Mouse (Mus musculus) heart, embryonic 13.5 days (tissue): ENCODE results near the gene Get4. TPM values are rescaled to one million over a fixed set of nuclear protein-coding genes. Genes with fewer than 3 reads are reported as not detected.
A peak's percentile ranks its signal among the peaks of the same experiment; 100 is the strongest.

Source experiments
- ATAC-seq: fragments of 200-750 bp; cut with Nextera tagmentation; 2 replicates; pipeline ENCODE4 v1.8.0; 2017; ENCODE audit warnings: moderate TSS enrichment; ENCODE audit not compliant: insufficient number of reproducible peaks, low FRiP score, low TSS enrichment; ENCODE audit errors: extremely low read depth
- H3K27ac ChIP-seq: fragments of 300-500 bp; sonication (generic); replicated peaks from 2 replicates; pipeline ENCODE4 v1.5.1; 2015; ENCODE audit warnings: moderate library complexity, mild to moderate bottlenecking, inconsistent platforms
- H3K27me3 ChIP-seq: fragments of 300-500 bp; sonication (generic); replicated peaks from 2 replicates; pipeline ENCODE4 v1.6.1; 2015; ENCODE audit warnings: mild to moderate bottlenecking, inconsistent platforms
- H3K36me3 ChIP-seq: fragments of 300-500 bp; sonication (generic); 2 replicates; pipeline ENCODE4 v1.6.1; 2015; ENCODE audit warnings: mild to moderate bottlenecking, inconsistent platforms
- H3K4me1 ChIP-seq: fragments of 300-500 bp; sonication (generic); 2 replicates; pipeline ENCODE4 v1.6.1; 2015; ENCODE audit warnings: inconsistent platforms
- H3K4me2 ChIP-seq: fragments of 300-500 bp; sonication (generic); 2 replicates; pipeline ENCODE4 v1.6.1; 2015; ENCODE audit warnings: inconsistent platforms, mild to moderate bottlenecking, moderate library complexity
- H3K4me3 ChIP-seq: fragments of 300-500 bp; sonication (generic); 2 replicates; pipeline ENCODE4 v1.5.1; 2015; ENCODE audit warnings: moderate library complexity, mild to moderate bottlenecking, inconsistent platforms
- H3K9ac ChIP-seq: fragments of 300-500 bp; sonication (generic); 2 replicates; pipeline ENCODE4 v1.6.1; 2015; ENCODE audit warnings: inconsistent platforms, mild to moderate bottlenecking, moderate library complexity
- H3K9me3 ChIP-seq: fragments of 300-500 bp; sonication (generic); 2 replicates; pipeline ENCODE4 v1.6.1; 2016; ENCODE audit warnings: inconsistent platforms
- WGBS: fragments of 180-500 bp; shearing (Covaris S2); methylation state at CpG from one replicate; pipeline ENCODE4 v1.1.7; 2015; ENCODE audit warnings: mixed read lengths; 5-methylcytosine and 5-hydroxymethylcytosine counted together
- polyA plus RNA-seq: library from polyadenylated mRNA; unstranded; fragments of >200 nt; fragmentation: Nextera tagmentation; extraction: Ambion mirVana; gene quantifications from 2 replicates; pipeline ENCODE4 v1.2.1, GENCODE M21; 2015

Gene Get4
- polyA plus RNA-seq, 1 experiment from 2014 or later: 127 TPM

- Histone ChIP-seq H3K4me1 (peaks cover 76% of the 10 kb centered on the region), H3K27ac (peak overlapping the region; percentile 86), H3K9ac (peak overlapping the region; percentile 21; the same call in 1 of the 2 replicates), H3K27me3 (no peaks in the 10 kb centered on the region), H3K36me3 (peaks cover 45% of the 10 kb centered on the region), H3K9me3 (no peaks in the 10 kb centered on the region), H3K4me3 (no peak overlapping the region), H3K4me2 (peak overlapping the region; percentile 25)
- 78% methylated on average over 8 of the region's 8 CpGs for WGBS
- no peak for ATAC-seq
Observed at GRCm38 (mm10) chr5:139258371-139259035, 6.4 kb downstream of the Get4 start.

- H3K9ac ChIP-seq: 0 out of 2 replicates have a peak overlapping the region, but pooled peaks have one; percentile 8
- H3K27ac ChIP-seq: peak overlapping the region; percentile 86
- H3K36me3 ChIP-seq: peaks cover 56% of the 10 kb centered on the region
- H3K4me1 ChIP-seq: peaks cover 62% of the 10 kb centered on the region
- no peak for ATAC-seq
- no peaks in the 10 kb centered on the region for H3K27me3 ChIP-seq
- no peak overlapping the region for H3K4me2 ChIP-seq
- H3K9me3 ChIP-seq: no peaks in the 10 kb centered on the region
- WGBS: 49% methylated on average over 5 of the region's 5 CpGs
- no peak overlapping the region for H3K4me3 ChIP-seq
Observed at GRCm38 (mm10) chr5:139259853-139260252, 7.7 kb downstream of the Get4 start.

GRCm38 (mm10) chr5:139261403-139261802 is 9.3 kb downstream of the Get4 start:
- Histone ChIP-seq H3K36me3 (peaks cover 67% of the 10 kb centered on the region), H3K4me1 (peaks cover 47% of the 10 kb centered on the region), H3K27ac (no peak overlapping the region), H3K27me3 (no peaks in the 10 kb centered on the region), H3K9me3 (no peaks in the 10 kb centered on the region), H3K4me2 (no peak overlapping the region), H3K9ac (no peak overlapping the region), H3K4me3 (no peak overlapping the region)
- WGBS: 88% methylated on average over 4 of the region's 4 CpGs
- no peak for ATAC-seq

DNA sequence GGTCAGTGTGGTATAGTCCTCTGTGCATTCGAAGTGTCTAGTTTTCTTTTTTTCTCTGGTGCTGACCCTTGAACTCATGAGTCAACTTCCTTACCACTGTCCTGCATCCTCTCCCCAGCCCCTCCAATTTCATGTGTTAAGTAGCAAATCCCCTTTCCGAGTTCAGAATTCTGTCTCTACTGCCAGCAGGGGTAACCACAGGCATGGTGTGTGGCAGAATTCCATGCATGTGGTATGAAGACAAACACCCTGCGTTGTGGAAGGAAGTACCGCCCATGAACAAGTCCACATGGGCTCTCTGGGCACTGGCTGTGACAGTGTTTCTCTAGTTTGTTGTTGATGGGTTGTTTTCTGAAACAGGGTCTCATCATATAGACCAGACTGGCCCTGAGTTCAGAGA is 15.5 kb downstream of the Get4 start:
- Histone ChIP-seq H3K36me3 (peaks cover 69% of the 10 kb centered on the region), H3K4me3 (no peak overlapping the region), H3K27me3 (no peaks in the 10 kb centered on the region), H3K9ac (no peak overlapping the region), H3K9me3 (no peaks in the 10 kb centered on the region), H3K27ac (no peak overlapping the region), H3K4me1 (peaks cover 20% of the 10 kb centered on the region), H3K4me2 (no peak overlapping the region)
- ATAC-seq: no peak
- WGBS: 81% methylated on average over 4 of the region's 4 CpGs

DNA sequence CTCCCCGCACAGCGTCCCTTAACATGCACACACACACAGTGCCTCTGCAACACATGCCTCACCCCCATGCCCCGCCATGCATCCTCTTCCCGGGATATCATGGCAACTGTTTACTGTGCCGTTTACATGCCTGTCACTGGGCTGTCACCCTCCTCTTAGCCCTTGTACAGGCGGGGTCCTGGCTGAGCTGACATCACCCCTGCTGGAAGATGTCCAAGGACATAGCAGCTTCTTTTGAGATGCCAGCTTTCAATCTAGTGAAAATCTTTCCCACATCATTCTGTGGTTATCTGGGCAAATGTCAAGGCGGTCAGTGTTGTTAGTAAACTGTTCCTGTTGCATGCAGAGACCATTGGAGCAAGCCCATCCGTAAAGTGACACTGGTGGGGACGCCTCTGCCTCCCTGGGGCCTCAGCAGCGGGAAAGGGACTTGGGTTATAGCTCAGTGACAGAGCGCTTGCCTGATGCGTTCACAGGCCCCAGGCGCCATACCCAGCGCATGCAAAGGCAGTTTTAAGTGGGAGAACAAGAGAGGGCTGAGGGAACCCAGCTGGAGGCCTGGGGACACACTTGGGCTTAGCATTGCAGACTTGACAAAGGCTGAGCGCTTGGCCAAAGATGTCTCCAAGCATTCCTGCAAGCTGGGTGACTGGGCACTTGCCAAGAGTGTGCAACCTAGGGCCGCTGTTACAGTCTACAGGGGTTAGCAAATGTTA is 18.8 kb downstream of the Get4 start:
- Histone ChIP-seq H3K4me2 (no peak overlapping the region), H3K27me3 (no peaks in the 10 kb centered on the region), H3K9ac (0 out of 2 replicates have a peak overlapping the region, but pooled peaks have one; percentile 2), H3K4me3 (no peak overlapping the region), H3K4me1 (peaks cover 30% of the 10 kb centered on the region), H3K9me3 (no peaks in the 10 kb centered on the region), H3K36me3 (peaks cover 36% of the 10 kb centered on the region), H3K27ac (peak overlapping the region; percentile 70)
- WGBS: 56% methylated on average over 16 of the region's 16 CpGs
- ATAC-seq: no peak

DNA sequence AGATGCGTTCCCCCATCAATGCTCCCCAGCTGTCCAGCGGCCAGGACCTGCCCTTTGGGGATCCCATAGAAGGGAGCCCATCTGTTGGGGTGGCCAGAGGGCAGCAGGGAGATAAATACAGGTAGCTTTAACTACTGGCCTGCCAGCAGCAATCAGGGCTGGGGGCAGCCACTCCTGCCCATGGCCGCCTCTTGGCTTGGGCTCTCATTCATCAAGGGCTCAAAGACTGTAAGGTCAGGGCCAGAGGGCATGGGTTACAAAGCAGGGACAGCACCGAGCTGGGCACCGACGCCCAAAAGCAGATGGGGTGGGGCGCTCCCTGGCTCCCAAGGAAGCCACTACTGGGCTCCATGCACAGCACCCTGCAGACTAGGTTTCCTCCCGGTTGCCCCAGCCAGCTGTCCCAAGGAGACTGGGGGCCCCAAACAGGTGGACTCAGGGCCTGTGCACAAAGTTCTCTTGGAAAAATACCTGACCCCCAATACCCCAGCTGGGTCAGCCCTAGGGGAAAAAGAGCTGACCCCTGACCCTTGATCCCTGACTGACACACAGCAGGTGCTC is 19.9 kb downstream of the Get4 start:
- no peak overlapping the region for H3K27ac ChIP-seq
- H3K4me3 ChIP-seq: no peak overlapping the region
- no peaks in the 10 kb centered on the region for H3K27me3 ChIP-seq
- H3K4me1 ChIP-seq: peaks cover 30% of the 10 kb centered on the region
- no peak overlapping the region for H3K9ac ChIP-seq
- H3K4me2 ChIP-seq: no peak overlapping the region
- no peak for ATAC-seq
- 66% methylated on average over 8 of the region's 8 CpGs for WGBS
- peaks cover 25% of the 10 kb centered on the region for H3K36me3 ChIP-seq
- no peaks in the 10 kb centered on the region for H3K9me3 ChIP-seq

- Histone ChIP-seq H3K4me2 (no peak overlapping the region), H3K4me1 (peaks cover 31% of the 10 kb centered on the region), H3K27me3 (peaks cover 12% of the 10 kb centered on the region), H3K4me3 (no peak overlapping the region), H3K9me3 (no peaks in the 10 kb centered on the region), H3K27ac (no peak overlapping the region), H3K36me3 (no peaks in the 10 kb centered on the region), H3K9ac (no peak overlapping the region)
- no peak for ATAC-seq
- 72% methylated on average over 8 of the region's 8 CpGs for WGBS
Observed at GRCm38 (mm10) chr5:139277287-139277686, 25.2 kb downstream of the Get4 start.

DNA sequence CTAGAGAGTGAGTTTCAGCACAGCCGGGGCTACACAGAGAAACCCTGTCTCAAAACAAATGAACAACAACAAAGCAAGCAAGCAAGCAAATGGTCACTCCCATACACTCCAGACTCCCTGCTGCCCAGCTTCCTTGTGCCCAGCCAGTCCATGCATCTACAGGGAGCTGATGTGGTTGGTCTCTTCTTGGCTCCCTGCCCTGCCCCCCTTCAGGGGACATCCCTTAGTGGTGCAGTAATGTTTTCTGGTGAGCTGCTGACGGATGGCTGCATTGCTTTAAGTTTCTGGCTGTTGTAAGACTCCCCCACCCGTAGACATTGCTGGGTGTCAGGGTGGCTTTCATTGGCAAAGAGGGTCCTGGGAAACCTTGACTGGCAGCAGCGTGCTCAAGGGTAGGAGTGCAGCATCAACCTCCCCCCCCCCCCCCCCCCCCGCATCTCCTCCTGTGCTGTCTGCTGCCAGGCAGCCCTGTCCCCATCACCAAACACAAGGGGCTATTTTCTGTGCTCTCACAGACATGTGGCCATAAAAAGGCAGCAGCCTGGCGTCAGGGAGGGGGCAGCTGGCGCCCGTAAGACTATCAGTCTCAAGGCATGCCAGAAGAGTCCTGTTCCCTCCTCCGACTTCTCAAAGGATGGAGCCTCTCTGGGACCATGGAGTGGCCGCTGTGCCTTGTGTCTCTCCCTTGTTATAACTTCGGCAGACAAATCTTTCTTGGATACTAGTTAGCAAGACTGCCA is 29.4 kb downstream of the Get4 start:
- no peak for ATAC-seq
- H3K4me2 ChIP-seq: peak overlapping the region; percentile 10; the same call in 1 of the 2 replicates

GRCm38 (mm10) chr5:139282191-139282590 is 30.1 kb downstream of the Get4 start:
- Histone ChIP-seq H3K4me1 (peaks cover 45% of the 10 kb centered on the region), H3K9ac (no peak overlapping the region), H3K9me3 (no peaks in the 10 kb centered on the region), H3K27ac (peak overlapping the region; percentile 55), H3K36me3 (no peaks in the 10 kb centered on the region), H3K4me3 (no peak overlapping the region), H3K27me3 (peaks cover 12% of the 10 kb centered on the region), H3K4me2 (peak overlapping the region; percentile 10; the same call in 1 of the 2 replicates)
- WGBS: 5% methylated on average over 15 of the region's 15 CpGs
- ATAC-seq: no peak

More for the DNA sequence above, 29.4 kb downstream of the Get4 start:
- Histone ChIP-seq H3K27ac (peak overlapping the region; percentile 55), H3K36me3 (no peaks in the 10 kb centered on the region), H3K9ac (no peak overlapping the region), H3K27me3 (peaks cover 12% of the 10 kb centered on the region), H3K9me3 (no peaks in the 10 kb centered on the region), H3K4me3 (no peak overlapping the region), H3K4me1 (peaks cover 39% of the 10 kb centered on the region)
- 36% methylated on average over 10 of the region's 11 CpGs for WGBS

DNA sequence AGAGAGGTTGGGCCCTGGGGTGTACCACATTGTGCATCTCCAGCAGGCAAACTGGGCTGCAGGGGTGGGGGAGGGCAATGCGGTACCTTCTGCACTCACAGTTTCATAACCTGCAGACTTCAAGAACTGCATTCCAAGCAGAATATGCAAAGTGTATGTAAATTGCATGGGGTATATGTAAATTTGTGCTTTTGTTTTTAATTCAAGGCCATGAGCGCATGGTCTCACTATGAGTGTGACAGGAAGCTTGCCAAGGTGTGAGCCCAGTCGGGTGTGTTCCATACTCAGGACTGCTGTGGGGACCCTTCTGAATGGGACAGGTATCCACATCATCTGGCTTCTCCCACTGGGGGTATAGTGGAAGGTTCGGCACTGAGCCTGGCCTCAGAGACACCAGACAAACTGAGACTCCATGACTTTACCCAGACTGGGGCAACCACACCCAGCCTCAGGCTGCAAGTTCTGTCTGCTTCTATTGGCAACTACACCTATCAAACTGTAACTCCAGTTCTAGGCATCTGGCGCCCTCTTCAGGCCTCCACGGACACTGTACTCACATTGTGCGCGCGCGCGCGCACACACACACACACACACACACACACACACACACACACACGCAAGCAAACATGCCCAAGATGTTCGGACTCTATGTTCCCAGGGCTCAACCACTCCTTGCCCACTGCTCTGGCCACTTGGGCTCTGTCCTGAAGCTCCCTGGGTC is 31.5 kb downstream of the Get4 start:
- 92% methylated on average over 14 of the region's 14 CpGs for WGBS
- Histone ChIP-seq H3K36me3 (no peaks in the 10 kb centered on the region), H3K9me3 (no peaks in the 10 kb centered on the region), H3K27me3 (peaks cover 12% of the 10 kb centered on the region), H3K9ac (no peak overlapping the region), H3K27ac (no peak overlapping the region), H3K4me2 (no peak overlapping the region), H3K4me1 (peaks cover 43% of the 10 kb centered on the region), H3K4me3 (no peak overlapping the region)
- ATAC-seq: no peak
